Mouse (Mus musculus) C3H10T1/2 (cell line): ENCODE results near the gene Tmem182. TPM values are rescaled to one million over a fixed set of nuclear protein-coding genes. Genes with fewer than 3 reads are reported as not detected.

Source experiments
- polyA plus RNA-seq, 2 experiments: library from polyadenylated mRNA; unstranded; fragments of >200 nt; fragmentation: generic; extraction: Trizol; gene quantifications; one replicate each; pipeline ENCODE4 v1.2.1; 2012; ENCODE audit warnings: missing spikeins in 2 of 2

Tmem182 gene
- polyA plus RNA-seq: under 1 TPM in 1 of 2 experiments, not detected in 1; 0.01 TPM

DNA sequence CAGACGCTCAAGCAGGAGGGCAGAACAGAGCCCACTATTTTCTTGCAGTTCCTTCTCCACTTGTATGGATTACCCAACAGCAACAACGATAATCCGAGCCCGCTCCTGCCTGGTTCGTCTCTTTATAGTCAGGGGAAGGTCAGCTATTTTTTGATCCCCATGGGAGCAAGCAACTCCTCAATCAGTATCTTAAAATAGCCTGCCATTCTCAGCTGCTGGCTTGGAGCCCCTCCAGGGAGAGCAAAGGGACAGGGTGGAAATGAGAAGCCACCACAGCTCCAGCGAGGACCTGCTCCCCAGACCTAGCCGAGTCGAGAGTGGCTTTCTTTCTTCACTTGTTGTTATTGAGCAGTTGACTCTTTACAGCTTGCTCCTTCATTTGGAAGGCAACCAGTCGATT is at the start of gene Tmem182:
Gene Tmem182 (plus strand): TSS at position 251 of the 400 bp plus-strand sequence.

DNA sequence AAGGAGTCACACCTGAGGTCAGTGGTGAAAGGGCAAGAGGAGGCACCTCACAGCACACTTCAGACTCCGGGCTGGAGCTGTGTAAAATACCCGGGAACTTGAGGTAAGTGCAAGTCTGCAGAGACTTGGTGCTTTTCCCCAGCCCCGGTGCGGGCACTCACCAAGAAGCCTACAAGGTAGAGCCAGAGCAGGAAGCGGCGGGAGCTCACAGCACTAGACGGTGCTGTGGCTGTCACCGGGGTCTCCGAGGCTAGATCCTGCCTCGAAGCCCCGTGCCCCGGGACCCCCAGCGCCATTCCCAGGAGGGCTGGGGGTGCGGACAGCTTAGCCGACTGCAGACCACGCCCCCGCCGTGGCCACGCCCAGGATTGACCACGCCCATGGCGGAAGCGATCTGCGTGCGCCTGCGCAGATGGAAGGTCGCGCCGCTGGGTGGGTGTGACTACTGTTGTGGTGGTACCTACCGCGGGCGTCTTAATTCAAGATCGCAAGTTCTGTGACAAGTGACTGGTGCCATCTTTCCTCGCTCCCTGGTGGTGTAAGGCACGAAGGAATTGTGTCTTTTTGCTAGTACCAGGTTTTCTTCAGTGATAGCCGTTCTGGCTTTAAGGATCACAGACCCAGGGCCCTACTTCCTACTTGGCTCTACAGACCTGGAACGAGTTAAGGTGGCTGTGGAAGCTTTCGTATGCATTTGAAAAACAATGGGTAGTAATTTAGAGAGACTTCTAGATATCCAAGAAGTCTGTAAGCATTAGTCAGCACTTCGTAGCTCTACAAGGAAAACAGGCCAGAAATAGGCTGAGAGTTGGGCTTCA is 14.9 kb upstream of the Tmem182 start, which contains the start of gene Mfsd9:
Gene Mfsd9 (minus strand): TSS at position 364 of the 818 bp plus-strand sequence.

Other genes starting within 250 kb of the Tmem182 start
- gene Slc9a4, start 225.5 kb upstream of the Tmem182 start, polyA plus RNA-seq: not detected
- gene Slc9a2, start 125.0 kb upstream of the Tmem182 start, polyA plus RNA-seq: under 1 TPM; 0.01 to 0.04 TPM
- gene Mfsd9, start 14.9 kb upstream of the Tmem182 start, polyA plus RNA-seq: 1 to 10 TPM in 1 of 2 experiments, under 1 TPM in 1; 0.67 to 1.6 TPM